Mouse (Mus musculus) cerebellum, adult 2 months (tissue): ENCODE data around the gene Timm8a2.

Experiments used
- CTCF ChIP-seq: fragments of 200-500 bp; IDR thresholded peaks from 2 replicates; pipeline ENCODE4 v1.5.1; 2011; ENCODE audit warnings: low read depth, mild to moderate bottlenecking, control low read depth, low read length, moderate library complexity, borderline replicate concordance; ENCODE audit not compliant: insufficient read depth
- POLR2A ChIP-seq: fragments of 200-500 bp; IDR thresholded peaks from 2 replicates; pipeline ENCODE4 v1.6.1; 2011; ENCODE audit warnings: low read length, control low read depth, borderline replicate concordance; ENCODE audit not compliant: insufficient read depth

- TF ChIP-seq CTCF (no peak), POLR2A (no peak)
These were observed 28.1 kb downstream of the Timm8a2 start for GRCm38 (mm10) chr14:122062411-122063090.
